ENCODE assay signal across 16 mouse cellular contexts in the genomic region with DNA sequence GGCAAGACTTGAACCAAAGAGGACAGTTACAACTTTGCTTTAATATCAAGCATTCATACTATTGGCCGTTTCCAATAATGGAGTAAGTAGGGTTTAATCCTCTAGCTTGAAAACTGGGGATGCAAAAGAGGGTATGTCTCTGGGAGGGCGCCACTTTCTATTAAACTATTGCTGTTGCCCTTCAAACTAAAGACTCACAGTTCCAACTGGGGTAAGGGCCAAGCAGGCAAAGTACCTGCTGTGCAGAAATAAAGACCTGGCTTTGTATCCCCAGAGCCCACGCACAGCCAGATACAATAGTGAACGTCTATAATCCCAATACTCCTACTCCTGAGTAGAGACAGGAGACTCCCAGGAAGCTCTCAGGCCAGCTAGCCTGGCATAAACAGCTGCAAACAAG.
"Had no signal": no experiment of that assay in that cellular context is flagged by ENCODE, and none has a peak within 500 bp of the region (broad histone marks: within the 10 kb centered on the region; RNA-seq: fewer than 3 reads in every experiment).

No protein-coding gene starts in this region.

- H3K27me3 ChIP-seq: neural tube, embryonic 13.5 days; neural tube, embryonic 15.5 days; stomach, embryonic 15.5 days had no signal

- H3K4me3 ChIP-seq: neural tube, embryonic 13.5 days; neural tube, embryonic 15.5 days; stomach, embryonic 15.5 days had no signal

- H3K4me2 ChIP-seq: neural tube, embryonic 13.5 days; neural tube, embryonic 15.5 days; stomach, embryonic 15.5 days had no signal

- H3K27ac ChIP-seq: neural tube, embryonic 13.5 days; neural tube, embryonic 15.5 days; stomach, embryonic 15.5 days; stomach, postnatal 0 days had no signal

- DNase-seq: retina, postnatal 1 day; right cerebral cortex, adult 18-20 months; right cerebral cortex, postnatal 14 days; right cerebral cortex, postnatal 25 days; right cerebral cortex, postnatal 4 days; spleen, adult 18-20 months; thymus, adult 18-20 months; thymus, adult 2 months; thymus, postnatal 14 days; thymus, postnatal 25 days; thymus, postnatal 36 days; thymus, postnatal 4 days had no signal

- H3K9me3 ChIP-seq: neural tube, embryonic 13.5 days; neural tube, embryonic 15.5 days; stomach, embryonic 15.5 days had no signal

- H3K9ac ChIP-seq: neural tube, embryonic 13.5 days; neural tube, embryonic 15.5 days; stomach, embryonic 15.5 days had no signal

- H3K4me1 ChIP-seq: neural tube, embryonic 13.5 days; neural tube, embryonic 15.5 days; stomach, embryonic 15.5 days had no signal

- H3K36me3 ChIP-seq: neural tube, embryonic 13.5 days; neural tube, embryonic 15.5 days; stomach, embryonic 15.5 days had no signal
